Mouse (Mus musculus) left cerebral cortex, postnatal 10 days (tissue): ENCODE measurements around the gene Mta2. TPM values are rescaled to one million over a fixed set of nuclear protein-coding genes. Genes with fewer than 3 reads are reported as not detected.
A peak's percentile ranks its signal among the peaks of the same experiment; 100 is the strongest.
"Not testable (repeated sequence)": the region's sequence is repeated elsewhere in the genome, so short reads cannot be mapped to it uniquely, and the experiment has no call there.

Experiments used
- DNase-seq, 2 experiments: peaks; one replicate each; pipeline ENCODE4 v3.0.0; 2021 to 2022; ENCODE audit warnings: low spot score in 2 of 2, mixed read lengths in 1 of 2; ENCODE audit errors: extremely low spot score in 1 of 2
- intact Hi-C: fragments of 180-260 bp; cut with DNase I; formaldehyde crosslinking; loops from one replicate; pipeline ENCODE4 v1.15.1; 2025
- total RNA-seq, 2 experiments: library from RNA; stranded (reverse); gene quantifications; 2 replicates each; pipeline ENCODE4 v1.2.3; 2021

The Mta2 gene
- total RNA-seq, 2 experiments from 2014 or later: 50.2 to 52.4 TPM

DNA sequence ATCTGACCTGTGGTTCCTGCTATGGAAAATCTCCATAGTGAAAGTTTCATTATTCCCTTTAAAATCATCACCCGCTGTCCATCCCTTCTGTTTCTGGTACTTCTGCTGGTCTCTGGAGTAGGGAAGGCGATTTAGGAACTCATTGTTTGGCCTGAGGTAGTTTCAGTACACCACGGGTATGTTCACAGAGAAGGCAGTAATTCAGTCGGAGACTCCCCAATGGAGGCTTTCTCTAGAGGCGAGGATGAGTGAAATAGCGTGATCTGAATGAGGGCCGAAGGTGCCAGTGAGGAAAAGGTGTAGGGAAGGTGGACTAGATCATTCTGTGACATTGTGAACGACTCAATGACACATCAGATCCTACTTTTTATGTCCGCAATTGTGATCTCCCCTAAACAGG is 12.5 kb downstream of the Mta2 start:
- intact Hi-C loops: no loop called here

GRCm38 (mm10) chr19:8962256-8962655 is 20.6 kb downstream of the Mta2 start:
- DNase-seq: no peak
- intact Hi-C loops: no loop called here

More for the DNA sequence above, 12.5 kb downstream of the Mta2 start:
- DNase-seq: no peak

GRCm38 (mm10) chr19:8965075-8965474 is 23.4 kb downstream of the Mta2 start:
- no peak for DNase-seq
- intact Hi-C loops: no loop called here

- intact Hi-C loops: no loop called here
- peak in 1 of 2 experiments; percentile 59 for DNase-seq
Measured at GRCm38 (mm10) chr19:8965771-8966170, 24.1 kb downstream of the Mta2 start.

DNA sequence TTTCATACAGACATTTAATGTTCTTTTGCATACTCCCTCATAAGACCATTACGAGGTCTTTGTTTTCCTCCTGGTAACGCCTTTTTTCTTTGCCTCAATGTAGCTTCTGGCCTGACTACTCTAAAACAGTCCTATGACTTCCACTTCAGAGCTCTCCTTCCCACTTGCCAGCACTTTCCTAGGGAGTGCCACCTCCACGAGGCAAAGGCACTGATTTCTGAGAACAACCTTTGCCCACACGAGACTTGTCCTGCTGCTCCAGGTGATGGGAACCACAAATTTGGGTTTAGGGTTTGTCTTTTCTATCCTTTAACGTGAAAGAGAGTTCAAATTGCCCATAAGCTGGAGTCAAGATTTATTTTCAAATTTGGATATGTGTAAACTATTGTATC is 24.5 kb downstream of the Mta2 start:
- no peak for DNase-seq
- intact Hi-C loops: no loop called here

DNA sequence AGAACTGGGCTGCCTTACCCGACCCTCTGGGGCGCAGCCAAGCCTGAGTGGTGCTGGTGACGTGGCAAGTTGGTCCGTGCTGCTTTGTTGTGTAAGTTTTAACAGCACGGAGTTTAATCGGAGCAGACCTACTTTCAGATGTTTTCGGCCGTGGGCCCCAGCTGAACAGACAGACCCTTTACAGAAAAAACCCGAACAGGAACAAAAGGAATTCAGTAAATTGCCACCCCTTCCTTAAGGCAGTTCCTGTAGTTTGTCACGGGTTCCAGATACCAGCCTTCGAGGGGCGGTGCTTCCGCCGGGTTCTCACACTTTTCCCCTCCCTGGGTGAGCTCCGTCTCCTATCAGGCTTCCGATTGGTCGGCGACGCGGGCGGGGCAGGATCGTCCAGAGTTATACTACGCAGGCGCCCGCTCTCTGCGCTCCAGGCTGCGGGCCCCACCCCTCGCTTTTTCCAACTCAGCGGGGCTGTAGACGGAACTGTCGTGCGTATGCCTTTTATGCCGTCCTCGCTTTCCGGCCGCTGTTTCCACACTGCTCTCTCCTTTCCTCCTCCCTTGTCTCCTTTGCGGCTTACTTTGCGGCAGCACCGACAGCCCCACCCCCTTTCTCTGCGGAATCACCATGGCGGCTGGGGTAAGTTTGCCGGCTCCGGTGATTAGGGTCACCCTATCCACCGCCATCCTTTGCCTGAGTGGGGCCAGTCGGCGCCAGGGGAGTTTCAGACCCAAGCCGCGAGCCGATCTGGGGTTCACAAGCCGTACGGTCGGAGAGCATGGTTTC is 25.1 kb downstream of the Mta2 start, which contains the start of gene Eef1g:
Gene Eef1g, plus strand, starts transcription at position 452 of the 783 bp plus-strand sequence.
- intact Hi-C loops: no loop called here
- DNase-seq: peak; percentile 98 to 100

DNA sequence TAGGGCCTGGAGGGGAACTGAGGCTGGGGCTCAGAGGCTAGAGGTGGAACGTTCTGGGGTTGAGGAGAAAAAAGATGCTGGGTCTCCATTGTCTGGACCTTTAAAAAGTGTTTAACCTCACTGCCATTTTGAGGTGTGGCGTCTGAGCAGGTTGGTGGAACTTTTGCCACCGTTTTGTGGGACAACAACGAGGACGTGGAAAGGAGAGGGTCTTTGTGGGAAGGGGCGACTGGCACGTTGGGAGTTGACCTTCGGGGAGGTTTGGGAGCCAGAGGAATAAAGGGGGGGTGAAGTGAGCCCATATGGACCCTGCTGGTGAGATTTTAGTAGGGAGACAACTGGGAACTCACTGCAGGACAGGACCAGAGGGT is 25.7 kb downstream of the Mta2 start:
- no peak for DNase-seq
- intact Hi-C loops: no loop called here

GRCm38 (mm10) chr19:8967893-8968292 is 26.2 kb downstream of the Mta2 start:
- intact Hi-C loops: no loop called here
- DNase-seq: no peak

GRCm38 (mm10) chr19:8972491-8972890 is 30.8 kb downstream of the Mta2 start:
- intact Hi-C loops, DNase-seq: not testable (repeated sequence)

DNA sequence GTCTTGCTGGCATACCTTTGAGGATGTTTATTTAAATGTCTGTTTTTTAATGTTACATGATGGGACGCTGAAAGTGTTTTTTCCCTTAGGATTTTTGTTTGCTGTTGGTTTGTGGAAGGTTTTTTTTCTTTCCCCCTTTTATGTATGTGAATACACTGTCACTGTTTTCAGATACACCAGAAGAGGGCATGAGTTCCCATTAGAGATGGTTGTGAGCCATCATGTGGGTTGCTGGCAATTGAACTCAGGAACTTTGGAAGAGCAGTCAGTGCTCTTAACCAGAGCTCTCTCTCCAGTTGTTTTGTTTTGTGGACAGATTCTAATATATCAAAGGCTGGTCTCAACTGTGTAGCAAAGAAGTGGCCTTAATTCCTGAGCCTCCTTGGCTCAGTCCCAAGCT is 33.0 kb downstream of the Mta2 start:
- intact Hi-C loops: loop anchor here (5.0 kb wide), 1 partner anchor 138 kb away; no protein-coding TSS in a partner anchor
- DNase-seq: no peak

GRCm38 (mm10) chr19:8975491-8975890 is 33.8 kb downstream of the Mta2 start:
- DNase-seq: no peak
- intact Hi-C loops: loop anchor here (5.0 kb wide), 1 partner anchor 137 kb away; no protein-coding TSS in a partner anchor

GRCm38 (mm10) chr19:8976535-8976934 is 34.9 kb downstream of the Mta2 start:
- intact Hi-C loops: loop anchor here (5.0 kb wide), 1 partner anchor 136 kb away; no protein-coding TSS in a partner anchor
- DNase-seq: no peak

DNA sequence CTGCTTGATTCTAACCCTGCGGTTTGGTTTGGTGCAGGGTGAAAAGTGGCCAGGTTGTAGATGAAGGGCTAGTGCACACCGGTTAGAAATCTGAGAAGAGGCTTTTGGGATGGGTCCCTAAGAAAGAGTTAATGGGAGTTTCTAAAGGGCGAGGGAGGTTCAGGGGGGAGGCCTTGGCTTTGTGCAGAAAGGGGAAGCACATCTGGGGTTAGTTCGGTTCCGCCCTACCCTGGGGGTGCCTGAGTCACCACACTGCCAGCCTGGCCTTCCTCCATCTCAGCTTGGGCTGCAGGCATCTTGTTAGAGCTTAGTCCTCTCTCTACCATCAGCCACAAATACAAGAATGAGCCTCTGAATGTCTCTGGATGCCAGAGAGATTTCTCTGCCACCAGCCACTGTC is 39.1 kb downstream of the Mta2 start:
- no peak for DNase-seq
- intact Hi-C loops: no loop called here

DNA sequence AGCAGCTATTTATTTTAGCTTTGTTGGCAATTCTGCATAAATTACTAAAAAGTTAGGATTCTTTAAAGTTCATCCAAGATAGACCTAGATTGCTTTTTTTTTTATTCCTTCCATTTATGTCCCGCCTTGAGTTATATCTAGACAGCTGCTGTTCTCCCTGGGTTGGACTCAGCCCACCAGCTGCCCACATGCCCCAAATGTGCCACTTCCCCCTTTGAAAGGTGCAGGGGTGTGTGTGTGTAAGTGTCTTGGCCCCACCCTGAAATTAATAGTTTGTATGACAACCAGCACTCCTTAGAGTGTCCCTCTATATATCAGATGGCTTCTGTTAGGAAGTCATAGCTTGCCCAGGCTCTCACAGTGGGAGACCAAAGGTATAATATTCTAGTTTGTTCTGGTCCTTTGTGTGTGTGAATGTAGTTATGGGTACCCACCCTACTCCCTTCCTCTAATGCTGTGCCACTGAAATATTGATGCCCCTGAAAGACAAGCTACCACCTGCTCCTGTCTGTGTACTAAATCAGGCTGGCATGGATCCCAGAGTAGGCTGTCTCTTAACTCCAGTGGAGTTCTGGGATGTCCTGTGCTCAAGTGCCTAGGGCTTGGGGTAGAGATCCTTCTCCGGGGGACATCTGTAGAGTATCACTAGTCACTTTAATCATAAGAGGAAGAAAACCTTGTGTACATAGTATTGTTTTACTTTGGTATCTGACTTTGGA is 39.9 kb downstream of the Mta2 start:
- no peak for DNase-seq
- intact Hi-C loops: no loop called here

DNA sequence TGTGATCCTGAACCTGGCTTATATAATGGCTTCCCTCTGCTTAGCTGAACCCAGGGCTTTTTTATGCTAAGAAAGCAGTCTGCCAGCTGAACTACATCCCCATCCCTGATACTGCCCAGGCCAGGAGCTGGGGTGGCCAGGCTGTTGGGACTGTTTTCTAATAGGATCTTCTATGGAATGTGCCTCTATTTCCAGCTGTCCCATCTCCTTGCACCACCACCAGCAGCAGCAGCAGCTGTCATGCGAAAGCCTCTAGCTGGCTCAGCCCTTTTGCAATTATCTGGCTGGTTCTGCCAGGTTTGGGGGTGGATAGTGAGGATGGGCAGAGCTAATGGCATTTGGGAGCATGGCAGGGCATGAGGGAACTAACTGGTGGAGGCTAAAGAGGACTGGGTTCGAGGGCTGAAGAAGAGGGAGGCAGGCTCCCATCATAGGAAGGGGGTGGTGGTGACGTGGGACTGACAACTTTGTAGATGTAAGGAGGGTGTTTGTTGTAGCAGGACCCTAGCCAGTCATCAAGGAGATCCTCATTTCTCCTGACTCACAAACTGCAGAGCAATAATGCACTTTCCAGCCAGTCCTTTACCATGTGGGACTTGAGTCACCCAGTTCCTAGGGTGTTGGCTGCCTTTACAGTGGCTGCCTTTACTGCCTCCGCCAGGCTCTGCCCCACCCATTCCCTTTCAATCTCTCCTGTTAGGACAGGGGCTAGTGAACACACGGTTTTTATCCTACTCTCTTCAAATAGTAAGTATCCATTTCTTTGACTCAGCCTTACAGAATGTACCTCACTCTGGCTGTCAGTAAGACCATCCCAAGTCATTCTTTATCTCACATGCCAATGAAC is 40.9 kb downstream of the Mta2 start:
- DNase-seq: no peak

DNA sequence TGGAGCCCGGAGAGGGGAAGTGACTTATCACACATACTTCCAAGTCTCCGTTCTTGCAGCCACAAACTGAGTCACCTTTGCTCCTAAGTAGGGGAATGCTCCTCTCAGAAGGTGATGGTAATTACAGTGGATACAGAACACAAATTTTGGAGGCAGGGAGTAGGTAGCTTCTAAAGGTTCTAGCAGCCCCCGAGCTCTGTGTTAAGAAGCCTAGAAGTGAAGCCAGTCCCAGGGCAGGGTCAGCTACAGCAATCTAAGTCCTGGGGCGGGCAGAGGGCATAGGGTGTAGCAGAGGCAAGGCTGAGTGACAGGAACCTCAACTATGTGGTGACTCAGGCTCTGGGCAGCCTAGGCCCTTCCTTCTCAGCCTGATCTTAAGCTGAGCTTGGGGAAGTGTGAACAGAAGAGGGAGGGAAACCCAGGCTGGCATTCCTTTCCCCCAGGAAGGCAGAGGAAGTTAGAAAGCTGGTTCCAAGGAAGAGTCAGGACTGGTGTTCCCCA is 41.5 kb downstream of the Mta2 start:
- no peak for DNase-seq
- intact Hi-C loops: no loop called here

More for the DNA sequence above, 40.9 kb downstream of the Mta2 start:
- intact Hi-C loops: no loop called here

DNA sequence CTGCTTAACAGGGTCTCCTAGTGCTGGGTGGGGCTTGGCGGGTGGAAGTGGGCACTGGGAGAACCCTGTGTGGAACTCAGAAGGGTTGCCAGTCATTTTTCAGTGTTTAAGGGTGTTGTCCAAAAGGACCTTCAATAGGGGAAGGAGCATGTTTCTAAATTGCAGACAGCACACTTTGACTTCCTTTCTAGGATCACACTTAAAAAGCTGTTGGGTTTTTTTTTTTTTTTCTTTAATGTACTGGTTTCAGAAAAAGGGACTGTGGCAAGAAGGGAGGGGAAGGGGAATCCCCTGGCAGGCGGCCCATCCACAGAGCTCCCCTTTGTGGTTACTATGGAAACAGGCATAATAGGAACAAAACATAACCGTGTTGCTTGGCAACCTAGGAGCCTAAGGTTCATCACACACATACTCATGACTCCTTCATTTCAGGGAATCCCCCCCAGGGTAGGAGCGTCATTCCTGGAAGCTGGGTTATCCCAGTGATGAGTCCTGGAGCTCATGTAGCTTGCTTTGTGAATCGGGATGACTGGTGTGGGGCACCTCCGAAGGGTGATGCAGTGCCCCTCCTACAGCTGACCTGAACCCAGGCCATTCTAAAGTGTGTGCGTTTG is 42.7 kb downstream of the Mta2 start:
- intact Hi-C loops: no loop called here
- DNase-seq: peak; percentile 78 to 89

- DNase-seq: no peak
- intact Hi-C loops: no loop called here
Measured at GRCm38 (mm10) chr19:8985891-8986290, 44.2 kb downstream of the Mta2 start.

- intact Hi-C loops: no loop called here
- DNase-seq: no peak
Measured at GRCm38 (mm10) chr19:8987816-8988215, 46.1 kb downstream of the Mta2 start.
